Mouse (Mus musculus): Measurements from ENCODE around the gene Rerg.

The Rerg gene

GRCm38 (mm10) chr6:137161491-137162088, 8.7 kb downstream of the Rerg start:
- no peak for DNase-seq

- no peak for DNase-seq
Observed at GRCm38 (mm10) chr6:137159372-137159926, 10.8 kb downstream of the Rerg start.

GRCm38 (mm10) chr6:137156437-137157219, 13.7 kb downstream of the Rerg start:
- DNase-seq, result peak; percentile 11 to 13

GRCm38 (mm10) chr6:137155196-137156137, 14.8 kb downstream of the Rerg start:
- no peak for DNase-seq

- no peak for DNase-seq
Observed at GRCm38 (mm10) chr6:137153021-137153420, 17.3 kb downstream of the Rerg start.

GRCm38 (mm10) chr6:137151015-137151414, 19.3 kb downstream of the Rerg start:
- no peak for DNase-seq

- DNase-seq, result no peak
Observed at GRCm38 (mm10) chr6:137149833-137150232, 20.5 kb downstream of the Rerg start.

- DNase-seq, result no peak
Observed at GRCm38 (mm10) chr6:137146910-137147309, 23.4 kb downstream of the Rerg start.

GRCm38 (mm10) chr6:137145611-137146010, 24.7 kb downstream of the Rerg start:
- DNase-seq, result no peak

GRCm38 (mm10) chr6:137144958-137145535, 25.2 kb downstream of the Rerg start:
- no peak for DNase-seq

GRCm38 (mm10) chr6:137144526-137144840, 25.8 kb downstream of the Rerg start:
- DNase-seq, result no peak

GRCm38 (mm10) chr6:137143818-137144525, 26.3 kb downstream of the Rerg start:
- DNase-seq, result no peak

- DNase-seq, result no peak
Observed at GRCm38 (mm10) chr6:137142796-137143195, 27.5 kb downstream of the Rerg start.

- peak in 1 of 2 experiments; percentile 17 for DNase-seq
Observed at GRCm38 (mm10) chr6:137141247-137141820, 29.0 kb downstream of the Rerg start.

- no peak for DNase-seq
Observed at GRCm38 (mm10) chr6:137138822-137139221, 31.5 kb downstream of the Rerg start.

GRCm38 (mm10) chr6:137138391-137138790, 31.9 kb downstream of the Rerg start:
- no peak for DNase-seq

- DNase-seq, result no peak
Observed at GRCm38 (mm10) chr6:137136401-137136800, 33.9 kb downstream of the Rerg start.

GRCm38 (mm10) chr6:137135506-137136391, 34.5 kb downstream of the Rerg start:
- DNase-seq, result no peak

GRCm38 (mm10) chr6:137131794-137132193, 38.5 kb downstream of the Rerg start:
- DNase-seq, result no peak

- no peak for DNase-seq
Observed at GRCm38 (mm10) chr6:137131349-137131748, 38.9 kb downstream of the Rerg start.

- DNase-seq, result no peak
Observed at GRCm38 (mm10) chr6:137126861-137127260, 43.4 kb downstream of the Rerg start.
